Mouse (Mus musculus) left cerebral cortex, postnatal 36 days (tissue): Measurements from ENCODE around the gene Shisal1. TPM values are rescaled to one million over a fixed set of nuclear protein-coding genes. Genes with fewer than 3 reads are reported as not detected.
A peak's percentile ranks its signal among the peaks of the same experiment; 100 is the strongest.

Source experiments
- DNase-seq, 2 experiments: peaks; one replicate each; pipeline ENCODE4 v3.0.0; 2021 to 2022; ENCODE audit warnings: low spot score in 2 of 2, mixed read lengths in 1 of 2
- intact Hi-C: fragments of 180-260 bp; cut with DNase I; formaldehyde crosslinking; loops from one replicate; pipeline ENCODE4 v1.15.1; 2025
- total RNA-seq, 2 experiments: library from RNA; stranded (reverse); gene quantifications; 2 replicates each; pipeline ENCODE4 v1.2.3; 2021

Shisal1 gene
- total RNA-seq: 10 to 100 TPM; 39.1 to 48.5 TPM

GRCm38 (mm10) chr15:84446997-84447396 is at the start of gene Shisal1:
Shisal1 (minus strand) TSS chr15:84447097.
- intact Hi-C loops: loop anchor here (5.0 kb wide), 4 partner anchors 65 to 185 kb away; no protein-coding TSS in a partner anchor
- DNase-seq: no peak

DNA sequence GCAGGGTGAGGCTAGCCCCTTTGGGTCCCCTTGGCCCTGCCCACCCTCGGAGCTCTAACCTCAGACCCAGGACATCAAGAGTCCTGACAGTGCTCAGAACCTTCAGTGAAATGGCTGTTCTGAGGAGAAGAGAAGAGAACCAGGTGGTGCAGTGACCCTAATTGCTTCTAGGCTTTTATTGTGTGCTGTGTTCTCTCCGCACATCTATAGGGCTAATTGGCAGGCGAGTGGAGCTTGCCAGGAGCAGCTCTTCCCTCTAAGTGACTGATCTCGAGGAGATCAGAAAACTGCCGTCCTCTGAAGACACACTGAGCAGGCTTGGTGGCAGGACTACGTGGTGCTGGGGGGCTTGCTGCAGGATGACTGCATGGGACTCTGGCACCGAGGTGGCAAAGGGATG is 43.6 kb upstream of the Shisal1 start:
- intact Hi-C loops: no loop called here
- DNase-seq: no peak

DNA sequence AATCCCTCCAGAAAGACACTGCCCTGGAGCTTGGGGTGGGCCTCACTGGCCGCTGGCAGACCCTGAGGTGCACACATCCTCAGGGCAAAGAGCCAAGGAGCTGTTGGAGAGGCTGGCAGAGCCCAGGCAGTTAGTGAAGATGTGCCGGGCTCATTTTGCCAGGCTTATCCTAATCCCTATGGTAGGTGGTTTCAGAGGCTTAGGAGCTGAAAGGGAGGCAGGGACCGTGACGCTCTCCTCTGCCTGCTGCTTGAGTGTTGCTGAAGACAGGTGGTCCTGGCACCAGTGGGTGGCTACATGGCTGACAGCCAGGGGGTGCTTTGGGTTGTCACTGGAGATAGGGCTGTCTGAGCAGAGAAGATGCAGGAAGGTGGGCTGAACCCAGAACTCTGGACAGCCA is 37.4 kb upstream of the Shisal1 start:
- no peak for DNase-seq
- intact Hi-C loops: loop anchor here (5.0 kb wide), 1 partner anchor 43 kb away; no protein-coding TSS in a partner anchor

- intact Hi-C loops: loop anchor here (5.0 kb wide), 1 partner anchor 44 kb away; no protein-coding TSS in a partner anchor
- DNase-seq: no peak
Observed at GRCm38 (mm10) chr15:84483622-84484021, 36.7 kb upstream of the Shisal1 start.

DNA sequence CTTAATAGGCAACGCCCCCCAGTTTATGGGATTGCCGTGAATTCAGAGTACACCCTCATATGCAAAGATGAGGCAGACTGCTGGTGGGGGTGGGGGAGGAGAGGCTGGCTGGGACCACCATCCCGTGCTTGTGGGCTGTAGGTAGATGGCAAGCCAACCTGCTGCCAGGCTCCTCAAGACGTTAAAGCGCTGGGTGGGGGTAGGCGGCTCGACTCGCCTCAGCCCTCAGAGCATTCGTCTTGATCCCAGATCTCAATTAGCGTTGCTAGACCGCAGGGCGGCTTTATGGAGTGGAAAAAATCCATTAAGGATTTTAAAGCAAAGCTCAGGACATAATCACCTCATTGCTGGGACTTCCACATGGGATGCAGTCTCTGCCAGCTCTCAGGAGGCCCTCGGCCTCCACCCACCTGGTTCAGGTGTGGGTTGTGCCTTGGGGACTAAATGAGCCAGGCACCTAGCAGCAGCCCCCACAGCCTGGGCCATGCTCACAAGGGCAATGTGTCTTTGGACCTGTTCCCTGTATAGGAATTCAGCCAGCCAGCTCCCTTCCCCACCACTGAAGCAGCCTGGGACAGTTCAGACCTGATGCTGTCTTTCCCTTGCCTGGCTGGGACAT is 34.5 kb upstream of the Shisal1 start:
- no peak for DNase-seq
- intact Hi-C loops: loop anchor here (5.0 kb wide), 1 partner anchor 46 kb away; no protein-coding TSS in a partner anchor

DNA sequence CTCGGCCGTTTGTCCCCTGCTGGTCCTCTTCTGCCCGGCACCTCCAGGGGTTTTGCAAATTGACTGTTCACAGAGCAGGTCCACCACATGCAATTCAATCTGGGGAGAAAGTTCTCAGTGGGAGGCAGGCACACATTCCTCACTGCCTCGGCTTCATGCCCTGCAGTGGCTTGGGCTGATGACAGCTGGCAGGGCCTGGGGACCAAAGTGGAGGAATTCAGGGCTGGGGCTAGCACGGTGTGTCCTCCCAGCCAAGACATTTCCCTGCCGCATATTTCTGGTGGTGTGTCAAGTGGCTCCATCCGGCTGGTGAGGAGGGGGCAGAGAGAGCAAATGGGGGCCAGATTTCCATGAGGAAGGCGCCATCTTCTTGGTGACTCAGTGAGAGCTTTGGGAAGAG is 22.5 kb upstream of the Shisal1 start:
- intact Hi-C loops: no loop called here

DNA sequence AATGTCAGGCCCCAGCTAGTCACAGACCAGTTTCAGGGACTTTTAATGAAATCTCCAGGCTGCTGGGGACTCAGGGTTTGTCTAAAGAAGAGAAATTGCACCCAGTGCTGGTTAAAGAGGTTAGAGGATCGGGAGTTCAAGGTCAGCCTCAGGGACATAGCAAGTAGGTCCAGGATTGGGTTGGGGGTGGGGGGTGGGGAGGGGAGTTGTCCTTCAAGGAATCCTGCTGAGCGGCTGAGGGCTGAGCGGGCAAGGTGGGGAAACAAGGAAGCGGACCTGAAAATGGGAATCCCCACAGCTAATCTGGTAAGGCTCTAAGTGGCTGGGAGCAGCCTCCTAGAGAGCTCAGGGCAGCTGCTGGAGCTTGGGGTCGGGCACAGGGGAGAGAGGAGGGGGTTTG is 20.9 kb upstream of the Shisal1 start:
- intact Hi-C loops: no loop called here

More for the DNA sequence above, 22.5 kb upstream of the Shisal1 start:
- DNase-seq: no peak

DNA sequence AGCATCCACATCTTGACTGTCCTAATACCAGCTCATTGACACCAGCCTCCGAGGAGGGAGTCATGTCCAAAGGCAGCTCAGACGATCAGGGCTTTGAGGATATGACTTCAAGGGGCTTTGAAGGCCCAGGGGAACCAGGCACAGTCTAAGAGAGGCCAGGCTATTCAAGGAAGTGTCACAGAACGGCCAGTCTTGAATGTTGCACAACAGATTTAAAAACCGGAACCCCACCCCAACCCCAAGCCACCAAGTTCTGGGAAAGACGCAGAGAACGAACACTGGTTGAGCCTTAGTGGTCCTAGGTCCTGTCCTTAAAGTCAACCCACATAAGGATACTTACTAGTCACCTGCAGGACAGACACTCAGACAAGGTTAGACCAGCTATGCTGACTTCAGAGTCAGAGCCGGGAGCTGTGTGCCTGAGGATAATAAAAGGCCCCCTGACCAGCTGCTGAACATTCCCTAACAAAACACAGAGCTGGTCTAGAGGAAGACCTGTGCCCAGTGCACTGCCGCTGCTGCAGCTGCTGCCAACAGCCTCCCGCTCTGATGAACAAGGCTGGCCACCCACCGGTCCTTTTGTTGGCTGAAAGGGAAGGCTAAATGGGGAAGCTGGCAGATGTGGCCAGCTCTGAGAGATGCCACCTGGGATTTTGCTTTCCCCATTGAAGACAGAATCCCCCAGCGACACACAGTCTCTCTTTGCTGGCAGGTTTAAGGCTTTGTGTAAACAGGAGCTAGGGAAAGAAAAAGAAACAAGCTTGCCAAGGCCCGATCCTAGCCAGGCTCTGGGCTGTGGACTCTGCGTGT is 19.8 kb upstream of the Shisal1 start:
- intact Hi-C loops: no loop called here
- no peak for DNase-seq

More for the DNA sequence above, 20.9 kb upstream of the Shisal1 start:
- DNase-seq: no peak

- intact Hi-C loops: no loop called here
- DNase-seq: no peak
Observed at GRCm38 (mm10) chr15:84461429-84461828, 14.5 kb upstream of the Shisal1 start.

DNA sequence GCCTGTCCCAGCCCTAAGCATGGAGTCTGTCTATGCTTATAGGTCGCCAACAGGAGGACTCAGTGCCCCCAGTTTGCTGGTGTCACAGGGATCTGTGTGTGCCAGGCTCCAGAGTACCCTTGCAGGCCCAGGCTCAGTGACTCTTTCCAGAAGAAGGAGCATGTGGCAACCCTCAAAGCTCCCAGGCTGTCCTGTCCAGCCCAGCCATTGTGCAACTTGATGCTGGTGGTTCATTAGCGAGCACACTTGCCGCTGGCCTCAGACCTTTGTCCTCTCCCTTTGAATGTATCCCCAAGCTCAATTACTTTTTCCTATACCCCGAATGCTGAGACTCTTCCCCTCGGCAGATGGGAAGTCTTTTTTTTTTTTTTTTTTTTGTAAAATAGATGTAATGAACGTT is 12.1 kb upstream of the Shisal1 start:
- DNase-seq: no peak
- intact Hi-C loops: no loop called here

DNA sequence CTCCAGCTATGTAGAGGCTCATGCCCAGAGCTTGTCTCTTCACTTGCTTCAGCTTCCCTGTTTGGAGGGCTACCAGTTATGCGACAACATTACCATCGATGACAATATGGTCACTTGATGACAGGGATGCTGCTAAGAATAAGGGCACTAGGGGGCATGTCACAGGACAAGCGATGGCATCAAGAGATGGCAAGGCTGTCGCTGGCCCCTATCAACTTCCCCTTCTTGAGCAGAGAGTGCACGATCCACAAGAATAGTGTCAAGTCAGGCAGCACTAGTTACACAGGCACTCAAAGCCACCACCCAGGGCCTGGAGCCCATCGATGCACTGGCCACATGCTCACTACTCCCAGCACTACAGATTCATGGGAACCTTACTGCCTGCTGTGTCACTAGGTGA is 8.4 kb upstream of the Shisal1 start:
- no peak for DNase-seq
- intact Hi-C loops: no loop called here

GRCm38 (mm10) chr15:84453091-84453490 is 6.2 kb upstream of the Shisal1 start:
- DNase-seq: no peak

DNA sequence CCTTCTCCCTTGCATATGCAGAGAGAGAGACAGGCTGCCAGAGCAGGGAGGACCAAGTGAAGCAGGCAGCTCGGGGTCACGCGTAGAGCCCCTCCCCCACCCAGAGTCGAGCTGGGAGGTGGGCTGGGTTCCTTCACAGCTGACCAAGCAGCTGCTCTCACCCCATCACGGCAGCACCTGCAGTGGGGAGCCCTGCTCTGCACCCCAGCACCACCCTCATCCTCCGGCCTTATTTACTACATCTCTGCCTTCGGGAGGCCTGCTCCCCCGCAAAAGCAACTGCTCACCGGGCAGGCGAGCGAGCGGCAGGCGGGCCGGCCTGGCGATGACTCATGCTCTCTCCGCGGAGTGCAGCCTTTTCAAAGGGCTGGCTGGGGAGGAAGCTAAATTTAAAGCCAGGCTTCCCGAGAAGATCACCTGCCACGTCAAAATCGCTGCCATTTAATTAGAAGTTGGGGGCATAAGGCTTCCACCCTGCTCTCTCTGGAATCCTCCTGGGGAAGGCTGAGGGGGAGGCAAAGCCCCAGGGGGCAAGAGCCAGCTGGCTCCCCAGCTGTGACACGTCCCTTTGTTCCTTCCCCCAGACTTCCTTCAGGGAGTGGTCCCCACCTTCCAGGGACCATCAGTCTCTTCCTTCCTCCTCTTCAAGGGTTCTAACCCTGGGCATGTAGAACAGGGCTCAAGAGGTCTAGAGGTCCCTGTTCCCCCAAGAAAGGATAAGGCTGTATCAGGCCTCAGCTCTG is 3.7 kb upstream of the Shisal1 start:
- peak; percentile 82 to 84 for DNase-seq
- intact Hi-C loops: no loop called here

More at GRCm38 (mm10) chr15:84453091-84453490, 6.2 kb upstream of the Shisal1 start:
- intact Hi-C loops: no loop called here

DNA sequence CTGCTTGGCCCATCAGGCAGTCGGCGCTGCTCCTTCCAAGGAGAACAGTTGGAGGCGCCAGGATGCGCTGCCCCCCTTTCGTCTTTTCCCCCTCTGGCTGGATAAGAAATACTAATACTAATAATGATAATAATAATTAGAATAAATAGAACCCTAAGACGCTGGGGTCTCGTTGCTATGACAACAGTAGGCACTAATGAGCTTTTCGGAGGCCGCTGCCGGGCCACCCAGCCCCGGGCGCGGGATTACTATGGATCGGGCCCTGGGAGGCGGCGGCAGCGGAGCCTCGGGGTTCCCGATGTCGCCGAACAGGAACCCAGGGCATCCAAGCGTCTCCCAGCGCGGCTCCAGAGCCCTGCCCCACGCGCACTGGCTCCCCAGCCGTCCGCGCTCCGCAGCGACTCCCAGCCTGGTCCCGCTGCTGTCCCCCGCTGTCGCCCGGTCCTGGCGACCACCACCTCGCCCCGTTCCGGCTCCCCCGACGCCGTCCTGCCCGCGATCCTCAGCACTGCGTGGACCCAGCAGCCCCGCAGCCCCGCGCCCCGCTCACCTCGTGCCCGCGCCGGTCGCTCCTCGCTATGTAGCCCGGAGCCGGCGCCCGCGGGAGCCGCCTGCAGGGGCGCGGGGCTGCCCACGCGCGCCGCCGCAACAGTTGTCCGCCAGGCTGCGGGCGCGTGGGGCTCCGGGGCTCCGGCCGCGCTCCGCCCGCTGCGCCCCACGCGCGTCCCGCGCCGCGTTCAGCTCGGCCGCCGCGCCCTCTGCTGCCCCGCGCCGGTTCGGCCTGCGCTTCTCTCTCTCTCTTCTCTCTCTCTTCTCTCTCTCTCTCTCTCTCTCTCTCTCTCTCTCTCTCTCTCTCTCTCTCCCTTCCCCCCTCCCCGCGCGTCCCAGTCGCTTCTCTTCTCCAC is 833 bp downstream of the Shisal1 start:
- intact Hi-C loops: loop anchor here (5.0 kb wide), 4 partner anchors 66 to 184 kb away; no protein-coding TSS in a partner anchor
- DNase-seq: peak in 1 of 2 experiments; percentile 32

- intact Hi-C loops: no loop called here
- DNase-seq: no peak
Observed at GRCm38 (mm10) chr15:84444181-84444580, 2.7 kb downstream of the Shisal1 start.

- intact Hi-C loops: no loop called here
- DNase-seq: no peak
Observed at GRCm38 (mm10) chr15:84443631-84444030, 3.3 kb downstream of the Shisal1 start.

DNA sequence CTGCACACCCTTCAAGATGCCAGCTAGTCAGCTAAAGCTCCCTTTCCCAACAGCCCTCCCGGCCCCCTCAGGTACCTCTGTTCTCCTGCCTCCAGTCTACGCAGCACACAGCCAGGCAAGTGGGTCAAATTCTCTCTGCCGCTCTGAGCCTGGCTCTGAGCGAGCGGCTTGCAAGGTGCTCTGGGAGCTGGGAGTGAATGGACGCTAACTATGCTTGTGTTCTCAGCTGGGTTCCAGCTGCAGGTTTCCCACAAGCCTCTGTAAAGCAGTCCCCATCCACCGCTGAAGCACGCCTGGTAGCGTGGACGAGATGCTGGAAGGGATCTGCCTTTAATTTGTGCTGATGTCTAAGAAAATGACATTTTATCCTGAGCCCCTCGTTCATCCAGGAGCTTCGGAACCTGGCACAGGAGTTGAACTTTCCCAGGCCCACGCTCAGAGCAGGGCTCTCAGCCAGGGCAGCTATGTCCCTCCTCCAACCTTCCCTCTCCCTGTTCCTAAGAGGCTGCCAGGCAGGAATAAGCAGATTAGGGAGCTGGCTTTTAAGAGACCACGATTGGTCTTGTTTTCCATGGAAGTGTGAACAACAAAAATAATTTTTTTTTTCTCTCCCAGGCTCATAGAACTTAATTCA is 5.1 kb downstream of the Shisal1 start:
- intact Hi-C loops: no loop called here
- DNase-seq: no peak

GRCm38 (mm10) chr15:84440820-84441219 is 6.1 kb downstream of the Shisal1 start:
- no peak for DNase-seq
- intact Hi-C loops: no loop called here
